Mouse (Mus musculus) lung, adult 2 months (tissue): ENCODE results near the gene Zfp488. TPM values are rescaled to one million over a fixed set of nuclear protein-coding genes. Genes with fewer than 3 reads are reported as not detected.

Experiments used
- DNase-seq: peaks from one replicate; pipeline ENCODE4 v3.0.0; 2022
- H3K4me1 ChIP-seq: fragments of 200-500 bp; 2 replicates; pipeline ENCODE4 v1.6.1; 2011; ENCODE audit warnings: low read length; ENCODE audit not compliant: control insufficient read depth, insufficient read depth
- H3K4me3 ChIP-seq: fragments of 200-500 bp; replicated peaks from 2 replicates; pipeline ENCODE3; 2011; ENCODE audit warnings: low read depth, mild to moderate bottlenecking, control low read depth, low read length; ENCODE audit errors: extremely low read depth
- CTCF ChIP-seq: fragments of 200-500 bp; IDR thresholded peaks from 2 replicates; pipeline ENCODE4 v1.5.1; 2011; ENCODE audit warnings: mild to moderate bottlenecking, low read length, control low read depth; ENCODE audit not compliant: insufficient read depth
- POLR2A ChIP-seq: fragments of 200-500 bp; IDR thresholded peaks from 2 replicates; pipeline ENCODE4 v1.6.1; 2011; ENCODE audit warnings: low read depth, mild to moderate bottlenecking, control low read depth, low read length, borderline replicate concordance; ENCODE audit errors: extremely low read depth
- WGBS: fragments of 180-500 bp; shearing (Covaris S2); methylation state at CpG from one replicate; pipeline ENCODE4 v1.1.7; 2018; 5-methylcytosine and 5-hydroxymethylcytosine counted together
- polyA plus RNA-seq: library from polyadenylated mRNA; depleted of rRNA; stranded (reverse); fragments of >200 nt; gene quantifications from 2 replicates; pipeline ENCODE4 v1.2.3, GENCODE M21; 2012; rRNA removed

Gene Zfp488
- polyA plus RNA-seq, result not detected in 2 replicates

DNA sequence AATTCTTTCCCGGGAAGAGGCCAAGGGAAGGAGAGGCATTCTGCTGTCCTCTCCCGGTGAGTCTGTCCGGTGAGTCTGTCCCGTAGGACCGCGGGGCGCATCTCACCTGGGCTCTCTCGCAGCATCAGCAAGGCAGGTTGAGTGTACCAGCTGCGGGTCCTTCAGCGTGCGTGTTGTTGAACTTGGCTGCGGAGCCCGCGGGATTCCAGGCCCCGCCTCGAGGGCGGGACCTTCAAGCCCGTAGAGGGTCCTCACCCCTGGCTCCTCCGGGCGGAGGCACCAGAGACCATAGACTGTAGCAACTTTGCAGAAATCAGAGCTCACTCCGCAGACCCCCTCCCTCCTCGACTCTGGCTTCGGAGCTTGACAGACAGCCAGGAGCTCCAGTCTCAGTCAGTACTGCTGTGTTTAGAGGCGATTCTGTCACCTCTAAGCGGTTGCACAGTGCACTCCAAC, at the start of gene Zfp488:
Gene Zfp488, minus strand, starts transcription at position 161 of the 456 bp plus-strand sequence.
- Histone ChIP-seq H3K4me3 (no peak within 1 kb of the TSS), H3K4me1 (no peaks in the 10 kb centered on the region; the same call in 1 of the 2 replicates)
- WGBS, result 2% methylated on average over 25 of the region's 25 CpGs
- DNase-seq, result no peak
- TF ChIP-seq CTCF (no peak), POLR2A (no peak)

DNA sequence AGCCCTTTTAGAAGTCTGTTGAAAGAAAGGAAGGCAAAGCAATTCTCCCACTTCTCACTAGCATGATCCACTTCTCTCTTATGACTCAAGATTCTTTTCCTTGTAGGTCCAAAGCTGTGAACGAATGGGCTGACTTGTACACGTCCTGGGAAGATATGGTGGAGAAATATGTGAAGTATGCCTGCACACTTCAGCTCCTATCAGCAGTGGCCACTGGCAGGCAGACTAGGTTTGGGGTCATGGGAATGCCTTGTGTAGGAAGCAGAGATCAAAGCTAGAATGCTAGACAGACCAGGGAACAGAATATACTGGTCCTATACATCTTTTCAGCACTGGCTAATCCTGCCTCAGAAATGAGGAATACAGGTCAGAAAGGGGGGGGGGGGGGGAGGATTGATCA, 48.1 kb upstream of the Zfp488 start:
- Histone ChIP-seq H3K4me1 (no peaks in the 10 kb centered on the region), H3K4me3 (no peak overlapping the region)
- no peak for DNase-seq
- 33% methylated on average over 2 of the region's 2 CpGs for WGBS
- TF ChIP-seq POLR2A (no peak), CTCF (no peak)

DNA sequence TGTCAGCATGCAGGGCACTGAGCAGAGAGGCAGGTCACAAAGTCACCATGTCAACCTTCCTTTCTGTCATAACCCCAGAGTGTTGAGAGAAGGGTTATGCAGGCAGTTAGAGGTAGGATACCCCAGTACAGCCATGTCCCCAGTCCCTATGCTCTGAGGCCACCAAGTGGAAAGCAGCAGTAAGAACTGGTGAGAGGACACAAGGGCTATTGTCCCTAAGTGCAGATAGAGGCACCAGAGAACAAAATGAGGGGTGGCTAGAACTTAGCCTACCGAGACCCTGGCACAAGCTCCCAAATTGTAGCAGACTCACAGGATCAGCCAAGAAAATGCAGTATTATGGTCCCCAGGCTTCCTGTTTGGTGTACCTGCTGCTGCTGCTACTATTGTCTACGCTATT, 38.4 kb upstream of the Zfp488 start:
- no peak for DNase-seq
- H3K4me1 ChIP-seq, result no peaks in the 10 kb centered on the region
- H3K4me3 ChIP-seq, result no peak overlapping the region
- TF ChIP-seq POLR2A (no peak), CTCF (no peak)
- WGBS, result 77% methylated on average over 2 of the region's 2 CpGs

- H3K4me3 ChIP-seq, result no peak within 1 kb of the TSS
- TF ChIP-seq POLR2A (no peak), CTCF (no peak)
- H3K4me1 ChIP-seq, result no peaks in the 10 kb centered on the region
- WGBS, result 97% methylated on average over 4 of the region's 4 CpGs
- DNase-seq, result no peak
These were observed 37.8 kb upstream of the Zfp488 start, which contains the start of gene Gm5460 for GRCm38 (mm10) chr14:34016381-34016780. Gene Gm5460 (plus strand): TSS chr14:34016758.

- WGBS, result 85% methylated on average over 3 of the region's 3 CpGs
- H3K4me1 ChIP-seq, result no peaks in the 10 kb centered on the region
- no peak for TF ChIP-seq CTCF
- TF ChIP-seq POLR2A, result no peak
- DNase-seq, result no peak
- H3K4me3 ChIP-seq, result no peak within 1 kb of the TSS
These were observed 36.5 kb upstream of the Zfp488 start, which contains the start of gene Gm30083 for GRCm38 (mm10) chr14:34015063-34015462. Gene Gm30083 (minus strand): TSS chr14:34015182.

DNA sequence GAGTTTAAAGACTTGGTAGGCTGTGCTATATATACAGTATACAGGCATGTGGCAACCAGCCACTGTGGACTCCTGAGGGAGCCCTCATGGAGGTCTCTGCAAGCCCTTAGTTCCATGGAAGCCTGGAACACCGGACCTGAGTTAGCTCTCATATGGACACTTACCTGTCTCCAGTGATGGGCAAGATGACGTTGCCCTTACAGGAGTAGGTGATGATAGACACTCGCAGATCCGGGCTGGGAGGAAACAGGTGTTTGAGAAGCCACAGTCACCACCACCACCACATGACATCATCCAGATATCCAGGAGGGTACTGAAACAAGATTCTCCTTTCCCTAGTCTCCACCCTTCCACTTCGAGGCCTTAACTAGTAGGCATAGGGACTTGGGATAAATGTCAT, 23.8 kb upstream of the Zfp488 start:
- Histone ChIP-seq H3K4me1 (no peaks in the 10 kb centered on the region), H3K4me3 (no peak overlapping the region)
- no peak for TF ChIP-seq POLR2A
- no peak for TF ChIP-seq CTCF
- no peak for DNase-seq
- WGBS, result 84% methylated on average over 5 of the region's 5 CpGs

GRCm38 (mm10) chr14:34001445-34001844, 22.9 kb upstream of the Zfp488 start:
- no peak for TF ChIP-seq POLR2A
- no peak for TF ChIP-seq CTCF
- Histone ChIP-seq H3K4me3 (no peak overlapping the region), H3K4me1 (no peaks in the 10 kb centered on the region)
- DNase-seq, result no peak

DNA sequence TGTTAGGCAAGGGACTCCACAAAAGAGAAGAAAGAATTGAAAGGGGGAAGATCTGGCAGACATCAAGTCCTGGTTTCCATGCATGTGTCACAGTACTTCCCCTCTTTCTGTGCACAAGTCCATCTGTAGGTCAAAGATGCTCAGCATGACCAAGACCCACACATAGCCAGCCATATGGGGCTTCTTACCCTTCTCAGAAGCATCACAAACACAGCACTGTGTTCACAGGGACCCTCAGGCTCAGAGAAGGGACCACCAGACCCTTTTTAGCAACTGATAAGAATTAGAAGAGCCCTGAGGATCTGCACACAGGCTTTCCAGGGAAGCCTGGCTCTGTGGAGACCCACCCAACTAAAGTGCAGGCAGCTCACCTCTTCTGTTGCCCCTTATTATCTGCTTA, 21.5 kb upstream of the Zfp488 start:
- no peak for DNase-seq
- H3K4me1 ChIP-seq, result no peaks in the 10 kb centered on the region
- TF ChIP-seq POLR2A (no peak), CTCF (no peak)

GRCm38 (mm10) chr14:33997427-33997826, 18.9 kb upstream of the Zfp488 start:
- H3K4me3 ChIP-seq, result no peak overlapping the region
- TF ChIP-seq POLR2A (no peak), CTCF (no peak)
- DNase-seq, result no peak
- no peaks in the 10 kb centered on the region for H3K4me1 ChIP-seq
- WGBS, result 47% methylated on average over 6 of the region's 6 CpGs

More for the DNA sequence above, 21.5 kb upstream of the Zfp488 start:
- H3K4me3 ChIP-seq, result no peak overlapping the region

DNA sequence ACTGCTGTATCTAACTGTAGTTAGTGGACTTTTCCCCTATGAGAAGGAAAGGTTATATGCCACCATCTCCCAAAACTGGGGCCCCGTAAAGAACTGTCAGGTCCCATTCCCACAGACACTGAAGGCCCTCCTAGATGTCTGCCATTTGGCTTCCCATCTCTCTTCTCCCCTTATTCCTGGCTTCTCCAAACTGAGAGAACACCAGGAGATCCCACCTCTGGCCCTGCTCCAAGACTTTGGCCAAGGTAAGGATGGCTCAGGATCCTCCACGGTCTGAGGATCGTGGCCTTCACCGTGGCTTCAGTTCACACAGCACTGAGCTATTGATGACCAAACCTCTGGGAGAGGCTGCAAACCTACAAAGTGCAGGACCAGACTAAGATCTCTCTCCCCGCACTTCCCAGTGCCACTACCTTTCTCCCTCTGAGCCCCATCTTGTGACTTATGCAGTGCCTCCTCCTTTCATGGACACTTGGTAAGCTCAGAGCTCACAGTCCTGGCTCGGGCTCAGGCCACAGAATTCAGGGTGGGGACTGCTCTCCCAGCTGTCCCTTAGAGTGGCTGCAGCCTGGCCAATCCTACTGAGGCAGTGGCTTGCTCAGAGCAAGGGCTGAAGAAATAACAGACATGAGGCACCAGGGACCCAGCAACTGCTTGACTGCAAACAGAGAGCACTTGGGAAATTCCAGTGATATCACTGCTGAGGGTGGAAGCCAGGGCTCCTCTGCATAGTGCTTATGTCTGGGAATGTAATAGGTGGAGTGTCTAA, 15.1 kb upstream of the Zfp488 start:
- 85% methylated on average over 6 of the region's 6 CpGs for WGBS
- H3K4me1 ChIP-seq, result no peaks in the 10 kb centered on the region
- no peak overlapping the region for H3K4me3 ChIP-seq
- DNase-seq, result no peak
- TF ChIP-seq CTCF (no peak), POLR2A (no peak)
